Mouse (Mus musculus): ENCODE measurements around the gene Efcab2.

Gene Efcab2

DNA sequence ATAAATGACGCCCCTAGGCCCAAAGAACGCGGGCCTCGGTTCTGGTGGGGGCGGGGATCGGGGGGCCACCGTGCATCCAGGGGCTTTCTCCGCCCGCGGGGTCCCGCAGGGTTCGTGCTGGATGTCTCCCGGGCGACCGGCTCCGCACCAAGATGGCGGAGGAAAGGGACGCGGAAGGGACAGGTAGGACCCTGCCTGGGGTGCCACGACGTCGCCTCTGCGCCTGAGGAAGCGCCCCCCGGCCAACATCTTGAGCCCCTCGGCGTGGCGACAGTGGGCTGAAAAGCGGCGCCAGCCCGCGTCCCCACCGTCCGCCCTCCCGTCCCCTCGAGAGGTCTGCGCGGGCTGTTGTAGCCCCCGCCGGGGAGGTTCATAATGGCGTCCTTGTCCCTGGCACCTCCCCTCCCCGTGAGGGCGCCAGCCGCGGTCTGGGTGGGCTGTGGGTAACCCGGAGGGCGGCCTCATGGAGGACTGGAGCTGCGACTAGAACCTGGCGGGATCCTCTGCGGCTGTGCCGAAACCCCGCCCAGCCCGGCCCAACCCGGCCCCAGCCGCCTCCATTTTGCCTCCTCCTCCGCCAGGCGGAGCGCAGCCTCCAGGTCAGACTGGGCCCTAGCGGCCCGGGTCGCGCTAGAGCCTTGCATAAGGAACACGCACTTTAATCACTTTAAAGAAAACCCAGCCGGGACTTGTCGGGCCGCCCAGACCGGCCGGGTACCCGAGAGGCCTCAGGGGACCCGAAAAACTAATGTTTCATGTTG is at the start of gene Efcab2:
Gene Efcab2, plus strand, starts transcription at position 135 of the 761 bp plus-strand sequence.
- peak; percentile 95 for DNase-seq

GRCm38 (mm10) chr1:178357776-178358710 is 47.8 kb upstream of the Efcab2 start:
- DNase-seq, result no peak

DNA sequence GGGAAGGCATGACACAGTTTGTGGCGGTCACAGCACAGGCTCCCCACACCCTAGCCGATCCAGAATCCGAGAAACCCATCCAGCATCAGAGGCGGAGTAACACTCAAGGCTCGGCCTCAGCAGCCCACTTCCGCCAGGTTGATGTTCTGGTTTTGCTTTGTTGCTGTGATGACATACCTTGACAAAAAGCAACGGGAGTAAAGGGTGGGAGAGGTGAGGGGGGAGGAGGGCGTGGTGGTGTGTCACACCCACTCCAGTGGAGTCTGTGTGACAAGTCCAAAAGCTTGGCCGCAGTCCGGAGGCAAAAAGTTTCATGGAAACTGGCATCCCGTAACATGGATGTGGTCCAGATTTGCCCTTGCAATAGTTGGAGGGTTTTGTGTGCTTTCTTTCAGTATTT is 45.6 kb upstream of the Efcab2 start:
- no peak for DNase-seq

DNA sequence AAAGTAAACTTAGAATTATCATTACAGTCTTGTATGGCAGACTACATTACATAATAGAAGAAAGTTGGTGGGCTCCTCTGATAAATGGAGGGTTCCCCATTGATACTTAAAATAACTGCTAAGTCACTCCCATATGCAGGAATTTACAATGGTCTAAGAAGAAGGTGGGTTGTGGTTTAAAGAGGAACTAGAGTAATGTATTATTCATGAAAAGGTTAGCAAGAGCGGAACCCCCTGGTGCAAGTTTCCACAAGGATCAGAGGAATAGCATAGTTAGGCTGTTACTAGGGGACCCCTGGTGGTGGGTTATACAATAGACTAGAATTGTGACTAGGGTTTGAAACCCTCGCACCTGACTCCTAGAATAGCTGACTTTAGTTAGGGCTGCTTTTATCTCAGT is 45.2 kb upstream of the Efcab2 start:
- DNase-seq, result no peak

GRCm38 (mm10) chr1:178365171-178365570 is 40.7 kb upstream of the Efcab2 start:
- no peak for DNase-seq

DNA sequence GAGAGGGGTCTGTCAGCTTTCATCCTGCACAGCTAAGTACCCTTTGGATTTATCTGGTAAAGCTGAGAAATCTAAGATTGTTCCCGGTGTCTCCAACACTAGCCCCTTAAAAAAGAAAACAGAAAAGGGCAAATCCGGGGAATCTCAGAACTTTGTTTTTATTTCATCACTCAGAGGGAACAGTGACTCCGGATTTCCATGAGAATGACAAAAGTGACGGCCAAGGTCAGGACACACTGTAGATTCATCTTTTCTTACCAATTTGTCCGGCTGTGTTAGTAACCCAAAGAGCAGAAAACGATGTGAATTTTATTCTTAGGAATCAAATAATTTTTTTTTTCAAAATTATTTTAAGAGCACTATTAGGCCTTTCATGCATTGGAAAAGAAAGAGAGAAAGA is 37.8 kb upstream of the Efcab2 start:
- no peak for DNase-seq

DNA sequence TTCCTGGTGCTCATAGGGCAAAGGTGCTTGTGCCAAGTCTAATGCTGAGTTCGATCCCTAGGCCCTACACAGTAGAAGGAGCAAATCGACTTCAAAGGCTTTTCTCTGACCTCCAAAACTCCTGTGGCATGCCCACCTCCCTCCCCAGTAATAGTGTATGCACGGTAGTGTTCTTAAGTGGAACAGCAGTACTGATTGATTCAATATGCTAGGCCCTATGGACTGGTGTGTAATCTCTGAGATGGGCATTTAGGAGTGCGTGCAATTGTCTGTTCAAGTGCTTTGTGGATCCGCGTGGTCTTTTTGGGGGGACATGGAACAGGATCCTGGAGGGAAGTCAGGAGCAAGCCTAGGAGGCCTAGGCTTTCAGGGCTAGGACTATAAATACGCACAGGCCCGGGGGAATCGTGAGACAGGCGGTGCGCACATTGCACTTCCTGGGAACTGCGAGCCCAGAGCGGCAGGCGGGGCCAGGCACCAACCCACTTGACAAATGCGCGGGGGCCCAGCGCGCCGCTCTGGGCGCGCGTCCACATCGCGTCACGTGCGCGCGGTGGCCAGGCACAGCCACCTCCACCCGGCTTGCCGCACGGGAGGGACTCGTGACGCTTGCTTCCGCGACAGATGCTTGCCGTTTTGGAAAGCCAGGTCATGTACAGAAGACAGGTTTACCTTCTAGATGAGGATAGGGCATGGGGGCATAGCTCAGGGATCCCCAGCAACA is 37.2 kb upstream of the Efcab2 start:
- peak; percentile 95 for DNase-seq

DNA sequence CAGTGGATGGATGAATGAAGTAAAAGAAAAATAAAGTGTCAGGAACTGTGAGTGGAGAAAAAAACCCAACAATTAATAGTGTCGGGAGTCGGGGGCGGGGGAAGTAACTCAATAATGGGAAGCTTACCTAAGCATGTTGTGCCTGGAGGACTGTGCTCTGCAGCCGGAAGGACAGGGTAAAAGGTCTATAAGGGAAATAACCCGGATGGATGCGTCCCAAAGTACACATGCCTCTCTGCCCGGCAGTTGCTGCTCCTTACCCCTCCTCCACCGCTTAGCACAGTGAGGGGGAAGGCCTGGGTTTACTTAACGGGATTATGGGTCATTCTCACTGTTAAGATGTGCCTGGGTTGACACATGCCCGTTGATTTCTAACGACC is 36.6 kb upstream of the Efcab2 start:
- peak; percentile 58 for DNase-seq

- no peak for DNase-seq
These were observed 33.2 kb upstream of the Efcab2 start for GRCm38 (mm10) chr1:178372681-178373080.

- DNase-seq, result no peak
These were observed 30.5 kb upstream of the Efcab2 start for GRCm38 (mm10) chr1:178375381-178375780.

- no peak for DNase-seq
These were observed 29.8 kb upstream of the Efcab2 start for GRCm38 (mm10) chr1:178376061-178376460.

DNA sequence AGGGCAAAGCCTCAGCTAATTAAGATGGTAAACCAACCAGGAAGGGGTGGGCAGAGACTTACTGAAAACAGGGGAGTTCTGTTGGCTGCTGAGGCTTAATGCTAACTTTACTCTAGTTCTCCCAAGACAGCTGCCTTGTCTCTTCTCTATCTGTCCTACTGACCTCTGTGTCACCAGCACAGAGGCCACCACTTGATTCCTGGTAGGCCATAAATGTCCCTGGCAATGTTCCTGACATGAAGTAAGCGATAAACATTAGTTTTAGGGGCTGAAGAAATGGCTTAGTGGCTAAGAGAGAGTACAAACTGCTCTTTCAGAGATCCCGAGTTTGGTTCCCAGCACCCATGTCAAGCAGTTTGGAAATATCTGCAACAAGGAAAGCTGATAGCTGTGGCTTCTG is 29.0 kb upstream of the Efcab2 start:
- no peak for DNase-seq

GRCm38 (mm10) chr1:178378115-178378514 is 27.8 kb upstream of the Efcab2 start:
- DNase-seq, result no peak

DNA sequence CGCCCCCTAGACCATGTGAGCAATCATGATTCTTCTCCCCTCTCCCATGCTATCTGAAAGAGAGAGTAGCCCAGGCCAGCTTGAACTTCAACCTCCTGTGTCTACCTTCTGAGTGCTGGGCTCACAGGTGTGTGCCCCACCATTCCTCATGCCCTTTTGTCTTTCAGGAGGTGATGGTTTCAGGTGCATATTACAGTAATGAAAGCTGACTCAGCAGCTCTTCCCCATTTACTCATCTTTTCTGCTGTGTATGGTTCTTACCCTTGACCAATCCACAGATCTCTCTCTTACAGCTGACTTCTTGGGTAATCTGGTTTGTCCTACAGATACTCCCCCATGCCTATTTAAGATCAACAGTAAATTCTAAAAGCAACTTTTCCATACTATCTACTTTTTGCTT is 26.7 kb upstream of the Efcab2 start:
- no peak for DNase-seq

DNA sequence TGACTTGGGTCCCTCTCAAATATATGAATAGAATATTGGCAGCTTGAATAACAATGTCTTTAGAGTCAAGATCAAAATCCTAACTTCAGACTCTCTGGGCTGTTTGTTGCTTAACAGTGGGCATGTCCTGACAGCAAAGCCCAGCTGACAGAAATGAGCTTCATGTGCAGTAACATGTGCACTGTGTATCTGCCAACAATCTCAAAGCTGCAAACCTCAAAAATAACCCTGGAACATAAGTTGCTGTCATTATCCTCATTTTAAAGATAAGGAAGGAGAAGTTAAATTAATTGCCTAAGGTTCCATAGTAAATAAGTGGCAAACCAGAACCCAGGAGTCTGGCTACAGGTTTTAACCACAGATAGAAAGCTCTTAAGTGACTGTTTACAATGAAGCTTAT is 23.7 kb upstream of the Efcab2 start:
- no peak for DNase-seq

DNA sequence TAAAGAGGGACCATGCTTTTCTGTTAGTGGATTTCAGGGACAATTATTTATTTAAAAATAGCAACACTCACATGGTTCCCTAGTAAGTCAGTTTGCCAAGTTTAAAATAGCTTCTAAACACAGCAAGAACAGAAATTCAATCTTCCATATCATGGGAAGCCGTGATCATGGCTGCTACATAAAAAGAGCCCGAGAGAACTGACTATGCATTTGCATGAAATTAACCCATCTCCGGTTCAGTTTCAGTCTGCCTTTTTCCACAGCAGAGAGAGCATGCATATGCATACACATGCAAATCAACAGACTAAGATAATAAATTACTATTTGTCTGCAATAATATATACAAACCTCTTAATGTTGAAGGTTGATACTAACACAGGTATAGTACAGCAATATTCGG is 17.1 kb upstream of the Efcab2 start:
- no peak for DNase-seq

DNA sequence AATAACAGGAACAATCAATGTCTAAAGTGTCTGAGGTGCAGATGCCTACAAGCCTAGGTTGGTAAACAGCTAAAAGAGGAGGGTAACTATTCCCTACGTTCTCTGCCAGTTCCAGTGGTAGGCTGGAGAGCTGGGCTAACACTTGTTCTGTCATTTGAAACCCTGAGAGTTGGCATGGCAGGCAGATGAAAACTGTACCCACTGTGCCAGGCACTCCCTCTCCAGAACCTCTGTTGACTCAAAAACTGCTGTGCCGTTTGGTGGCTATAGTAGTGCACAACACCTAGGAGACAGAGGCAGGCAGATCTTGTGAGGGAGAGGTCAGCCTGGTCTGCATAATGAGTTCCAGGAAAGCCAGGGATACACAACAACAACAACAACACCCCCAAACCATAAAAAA is 16.5 kb upstream of the Efcab2 start:
- no peak for DNase-seq

DNA sequence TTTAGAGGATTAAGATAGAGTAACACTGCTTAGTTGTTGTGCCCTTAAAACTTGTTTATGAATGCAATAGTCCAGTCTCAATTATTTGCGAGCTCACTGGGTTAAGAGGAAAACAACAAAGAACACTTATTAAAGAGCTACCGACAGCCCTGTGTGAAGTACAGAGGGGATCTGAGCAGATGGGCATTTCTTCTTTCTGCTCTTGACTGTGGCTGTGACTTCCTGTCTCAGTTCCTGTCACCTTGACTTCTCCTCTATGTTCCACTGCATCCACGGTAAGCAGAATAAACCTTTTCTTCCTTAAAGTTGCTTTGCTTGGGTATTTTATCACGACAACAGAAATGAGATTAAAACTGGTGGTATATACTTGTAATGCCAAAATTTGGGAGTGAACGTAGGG is 12.9 kb upstream of the Efcab2 start:
- no peak for DNase-seq

DNA sequence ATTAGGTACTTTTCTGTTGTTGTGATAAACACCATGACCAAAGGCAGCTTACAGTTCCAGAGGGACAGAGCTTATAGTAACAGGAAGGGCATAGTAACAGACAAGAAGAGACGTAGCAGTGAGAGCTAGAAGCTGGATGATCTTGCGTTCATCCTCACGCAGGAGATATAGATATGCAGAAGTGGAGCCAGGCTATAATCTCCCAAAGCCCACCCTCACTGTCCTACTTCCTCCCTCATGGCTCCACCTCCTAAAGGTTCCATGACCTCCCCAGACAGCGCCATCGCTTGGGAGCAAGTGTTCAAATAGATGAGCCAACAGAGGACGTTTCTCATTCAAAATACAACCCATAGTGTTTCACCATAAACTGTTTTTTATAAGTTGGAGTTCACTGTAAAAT is 10.8 kb upstream of the Efcab2 start:
- no peak for DNase-seq

DNA sequence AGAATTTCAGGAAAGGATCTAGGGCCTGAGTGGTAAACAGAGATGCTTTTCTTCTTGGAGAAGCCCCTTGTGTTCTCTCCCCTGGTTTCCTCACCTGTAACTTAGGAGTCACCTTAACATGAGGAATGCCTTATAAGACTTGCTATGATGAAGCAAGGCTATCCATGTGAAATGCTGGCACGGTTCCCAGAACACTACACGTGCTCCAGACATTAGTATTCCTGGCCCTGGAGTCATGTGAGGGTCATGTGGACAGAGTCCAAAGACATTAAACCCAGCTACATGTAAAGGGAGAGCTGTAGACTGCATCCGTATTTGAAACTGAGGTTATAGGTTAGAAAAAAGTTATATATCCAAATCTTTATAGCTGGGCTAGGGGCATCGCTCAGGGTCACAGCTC is 9.5 kb upstream of the Efcab2 start:
- peak; percentile 60 for DNase-seq

- no peak for DNase-seq
These were observed 6.0 kb upstream of the Efcab2 start for GRCm38 (mm10) chr1:178399879-178400278.

DNA sequence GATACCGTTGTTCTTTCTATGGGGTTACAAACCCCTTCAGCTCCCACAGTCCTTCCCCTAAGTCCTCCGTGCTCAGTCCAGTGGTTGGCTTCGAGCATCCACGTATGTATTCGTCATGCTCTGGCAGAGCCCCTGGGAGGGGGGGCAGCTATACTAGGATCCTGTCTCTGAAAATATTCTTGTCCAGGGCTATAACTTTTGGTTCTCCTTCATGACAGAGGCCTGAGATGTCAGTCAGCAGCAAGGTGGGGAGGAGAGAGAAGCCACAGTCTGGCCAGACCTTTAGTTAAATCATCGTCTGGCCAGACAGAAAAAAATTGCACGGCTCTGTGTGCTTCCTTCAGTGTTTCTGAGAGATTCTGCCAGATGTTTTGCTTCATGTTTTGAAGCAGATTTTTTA is 5.2 kb upstream of the Efcab2 start:
- no peak for DNase-seq

- DNase-seq, result no peak
These were observed 3.9 kb upstream of the Efcab2 start for GRCm38 (mm10) chr1:178401960-178402359.
